Mouse (Mus musculus) limb, embryonic 11.5 days (tissue): ENCODE measurements around the gene Cab39. TPM values are rescaled to one million over a fixed set of nuclear protein-coding genes. Genes with fewer than 3 reads are reported as not detected.
A peak's percentile ranks its signal among the peaks of the same experiment; 100 is the strongest.

ENCODE experiments used
- ATAC-seq: fragments of 200-750 bp; cut with Nextera tagmentation; 2 replicates; pipeline ENCODE4 v1.8.0; 2017; ENCODE audit warnings: low read depth; ENCODE audit not compliant: insufficient number of reproducible peaks, low FRiP score, low TSS enrichment
- DNase-seq: peaks from one replicate; pipeline ENCODE4 v3.0.0-alpha.2; 2015; ENCODE audit warnings: low spot score
- H3K27ac ChIP-seq: fragments of 300-500 bp; sonication (generic); replicated peaks from 2 replicates; pipeline ENCODE4 v1.5.1; 2014; ENCODE audit warnings: low read depth, mild to moderate bottlenecking, low read length
- H3K27me3 ChIP-seq: fragments of 300-500 bp; sonication (generic); 2 replicates; pipeline ENCODE4 v1.6.1; 2014; ENCODE audit warnings: mild to moderate bottlenecking, low read length, mixed read lengths; ENCODE audit not compliant: control insufficient read depth, insufficient read depth
- H3K36me3 ChIP-seq: fragments of 300-500 bp; sonication (generic); 2 replicates; pipeline ENCODE4 v1.6.1; 2014; ENCODE audit warnings: mild to moderate bottlenecking, low read length, moderate library complexity, mixed read lengths; ENCODE audit not compliant: control insufficient read depth, insufficient read depth
- H3K4me1 ChIP-seq: fragments of 300-500 bp; sonication (generic); 2 replicates; pipeline ENCODE4 v1.6.1; 2014; ENCODE audit warnings: low read length, mixed read lengths; ENCODE audit not compliant: control insufficient read depth, insufficient read depth
- H3K4me2 ChIP-seq: fragments of 300-500 bp; sonication (generic); 2 replicates; pipeline ENCODE4 v1.6.1; 2014; ENCODE audit warnings: low read depth, mild to moderate bottlenecking, moderate library complexity; ENCODE audit not compliant: severe bottlenecking
- H3K4me3 ChIP-seq: fragments of 300-500 bp; sonication (generic); 2 replicates; pipeline ENCODE4 v1.5.1; 2014; ENCODE audit warnings: low read depth, low read length
- H3K9ac ChIP-seq: fragments of 300-500 bp; sonication (generic); 2 replicates; pipeline ENCODE4 v1.6.1; 2014; ENCODE audit warnings: mild to moderate bottlenecking, low read length
- H3K9me3 ChIP-seq: fragments of 300-500 bp; sonication (generic); 2 replicates; pipeline ENCODE4 v1.6.1; 2016; ENCODE audit warnings: low read length; ENCODE audit not compliant: control insufficient read depth
- WGBS: fragments of 180-500 bp; shearing (Covaris S2); extraction: QIAGEN DNeasy Blood & Tissue Kit; methylation state at CpG from one replicate; pipeline ENCODE4 v1.1.7; 2014; 5-methylcytosine and 5-hydroxymethylcytosine counted together
- polyA plus RNA-seq: library from polyadenylated mRNA; unstranded; fragments of >200 nt; fragmentation: Nextera tagmentation; extraction: Ambion mirVana; gene quantifications from 2 replicates; pipeline ENCODE4 v1.2.1, GENCODE M21; 2014

Cab39 gene
- 40.3 and 45.2 TPM in 2 replicates for polyA plus RNA-seq

DNA sequence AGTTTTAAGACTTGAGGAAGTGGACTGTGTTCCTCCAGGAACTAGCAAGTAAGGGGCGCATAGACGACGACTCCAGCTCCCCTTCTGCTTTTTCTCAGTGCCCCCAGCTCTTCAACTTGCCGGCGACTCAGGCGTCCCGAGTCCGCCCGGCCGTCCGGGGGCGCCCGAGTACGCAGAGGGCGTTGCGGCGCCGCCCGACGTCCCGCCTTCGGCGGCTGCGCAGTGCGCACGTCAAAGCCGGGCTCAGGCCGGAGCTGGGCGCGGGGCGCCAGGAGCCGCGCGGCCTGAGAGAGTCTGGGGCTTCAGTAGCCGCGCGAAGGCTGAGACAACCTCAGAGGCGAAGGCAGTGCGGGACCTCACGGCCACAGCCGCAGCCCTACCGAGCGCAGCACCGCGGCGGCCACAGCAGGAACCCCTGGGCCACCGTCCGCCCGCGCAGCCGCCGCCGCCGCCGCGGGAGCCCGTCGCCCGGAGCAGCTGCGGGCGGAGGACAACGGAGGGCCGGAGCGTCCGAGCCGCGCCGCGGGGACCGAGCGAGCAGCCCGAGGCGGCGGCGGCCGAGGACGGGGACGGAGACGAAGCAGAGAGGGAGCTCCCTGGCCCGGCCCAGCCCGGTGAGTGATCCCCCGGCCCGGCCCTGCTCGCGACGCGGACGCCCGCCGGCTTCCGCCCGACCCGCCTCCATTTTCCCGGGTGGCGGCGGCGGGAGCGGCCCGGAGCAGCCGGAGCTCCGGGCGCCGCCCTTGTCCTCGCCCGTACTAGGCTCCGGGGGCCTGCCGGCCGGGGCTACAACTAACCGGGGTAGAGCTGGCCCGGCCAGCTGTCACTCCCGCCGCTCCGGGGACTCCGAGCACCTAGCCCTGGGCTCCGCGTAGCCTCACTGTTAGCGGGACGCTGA, at the start of gene Cab39:
Gene Cab39, plus strand, starts transcription at position 234 of the 898 bp plus-strand sequence.
- peak within 1 kb of the TSS; percentile 92 for H3K27ac ChIP-seq
- WGBS: under 1% methylated on average over 107 of the region's 118 CpGs
- peak; percentile 93 for ATAC-seq

DNA sequence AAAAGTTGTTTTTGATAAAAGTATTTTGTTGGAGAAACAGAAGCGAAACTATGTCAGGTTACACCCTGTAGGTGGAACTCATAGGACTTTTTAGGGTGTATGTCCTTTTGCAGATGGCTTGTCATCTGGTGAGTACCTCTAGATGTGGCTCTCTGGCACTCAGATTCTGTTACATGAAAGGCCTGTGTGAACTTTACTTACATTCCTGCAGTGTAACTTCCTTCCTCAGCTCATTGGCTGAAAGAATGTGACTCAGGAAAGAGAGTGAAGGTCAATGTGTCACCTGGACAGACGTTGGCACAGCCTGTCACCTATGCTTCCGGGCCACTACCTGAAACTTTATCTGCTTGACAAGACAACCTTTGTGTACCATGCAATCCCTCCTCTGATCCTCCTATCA, 48.7 kb upstream of the Cab39 start:
- Histone ChIP-seq H3K4me3 (no peak overlapping the region), H3K9me3 (no peaks in the 10 kb centered on the region), H3K4me1 (no peaks in the 10 kb centered on the region), H3K4me2 (no peak overlapping the region), H3K27me3 (no peaks in the 10 kb centered on the region), H3K36me3 (no peaks in the 10 kb centered on the region), H3K9ac (no peak overlapping the region), H3K27ac (no peak overlapping the region)
- 86% methylated on average over 3 of the region's 3 CpGs for WGBS
- DNase-seq (no peak), ATAC-seq (no peak)

More for the DNA sequence above, at the start of gene Cab39:
- Histone ChIP-seq H3K9ac (peak within 1 kb of the TSS; percentile 96), H3K4me2 (peak within 1 kb of the TSS; percentile 63), H3K4me1 (no peaks in the 10 kb centered on the region), H3K27me3 (no peaks in the 10 kb centered on the region), H3K36me3 (0 out of 2 replicates have a peak, but pooled peaks cover 2% of the 10 kb centered on the region), H3K4me3 (peak within 1 kb of the TSS; percentile 94), H3K9me3 (no peaks in the 10 kb centered on the region)
- peak; percentile 85 for DNase-seq

- H3K4me1 ChIP-seq: no peaks in the 10 kb centered on the region
- no peaks in the 10 kb centered on the region for H3K9me3 ChIP-seq
- no peak overlapping the region for H3K4me3 ChIP-seq
- no peak for ATAC-seq
- H3K9ac ChIP-seq: no peak overlapping the region
- no peaks in the 10 kb centered on the region for H3K36me3 ChIP-seq
- no peaks in the 10 kb centered on the region for H3K27me3 ChIP-seq
- no peak overlapping the region for H3K4me2 ChIP-seq
- DNase-seq: no peak
- 86% methylated on average over 5 of the region's 5 CpGs for WGBS
- no peak overlapping the region for H3K27ac ChIP-seq
These were observed 46.7 kb upstream of the Cab39 start for GRCm38 (mm10) chr1:85746511-85746910.

GRCm38 (mm10) chr1:85749829-85750228, 43.4 kb upstream of the Cab39 start:
- H3K4me3 ChIP-seq: no peak overlapping the region
- 89% methylated on average over 2 of the region's 2 CpGs for WGBS
- no peak overlapping the region for H3K27ac ChIP-seq
- H3K4me2 ChIP-seq: no peak overlapping the region
- ATAC-seq: no peak
- no peaks in the 10 kb centered on the region for H3K4me1 ChIP-seq
- no peaks in the 10 kb centered on the region for H3K27me3 ChIP-seq
- no peak overlapping the region for H3K9ac ChIP-seq
- H3K36me3 ChIP-seq: no peaks in the 10 kb centered on the region
- DNase-seq: no peak
- H3K9me3 ChIP-seq: no peaks in the 10 kb centered on the region

- no peak overlapping the region for H3K4me3 ChIP-seq
- WGBS: 86% methylated on average over 4 of the region's 4 CpGs
- no peak for DNase-seq
- H3K27ac ChIP-seq: no peak overlapping the region
- H3K4me1 ChIP-seq: no peaks in the 10 kb centered on the region
- no peaks in the 10 kb centered on the region for H3K9me3 ChIP-seq
- ATAC-seq: no peak
- no peak overlapping the region for H3K9ac ChIP-seq
- H3K4me2 ChIP-seq: no peak overlapping the region
- no peaks in the 10 kb centered on the region for H3K27me3 ChIP-seq
- H3K36me3 ChIP-seq: no peaks in the 10 kb centered on the region
These were observed 42.6 kb upstream of the Cab39 start for GRCm38 (mm10) chr1:85750650-85751049.

DNA sequence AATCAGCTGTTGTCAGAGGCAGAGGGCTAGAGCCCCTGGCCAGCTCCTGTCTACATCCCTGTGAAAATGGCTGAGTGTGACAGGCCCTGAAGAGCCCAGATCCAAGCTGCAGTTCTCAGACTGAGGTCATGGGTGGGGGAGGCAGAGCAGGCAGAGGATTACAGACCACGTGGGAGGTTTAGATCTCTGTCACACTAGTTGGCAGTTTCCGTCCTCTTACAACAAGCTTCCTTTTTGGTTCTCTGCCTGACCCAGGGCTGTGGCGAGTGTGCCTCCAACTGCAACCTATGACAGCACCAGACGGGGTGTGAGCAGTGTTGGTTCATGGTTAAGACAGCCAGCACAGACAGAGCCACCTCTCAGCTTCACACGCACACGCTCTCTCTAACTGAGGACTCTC, 41.7 kb upstream of the Cab39 start:
- Histone ChIP-seq H3K9ac (no peak overlapping the region), H3K4me1 (no peaks in the 10 kb centered on the region), H3K9me3 (no peaks in the 10 kb centered on the region), H3K4me2 (no peak overlapping the region), H3K4me3 (no peak overlapping the region), H3K36me3 (no peaks in the 10 kb centered on the region), H3K27ac (no peak overlapping the region), H3K27me3 (no peaks in the 10 kb centered on the region)
- no peak for DNase-seq
- no peak for ATAC-seq
- 63% methylated on average over 6 of the region's 6 CpGs for WGBS

GRCm38 (mm10) chr1:85751932-85752680, 41.1 kb upstream of the Cab39 start:
- Histone ChIP-seq H3K27me3 (no peaks in the 10 kb centered on the region), H3K4me1 (no peaks in the 10 kb centered on the region), H3K36me3 (no peaks in the 10 kb centered on the region), H3K9me3 (no peaks in the 10 kb centered on the region), H3K4me3 (no peak overlapping the region), H3K9ac (no peak overlapping the region), H3K4me2 (no peak overlapping the region), H3K27ac (no peak overlapping the region)
- no peak for DNase-seq
- 78% methylated on average over 11 of the region's 11 CpGs for WGBS
- no peak for ATAC-seq

GRCm38 (mm10) chr1:85757531-85758230, 35.6 kb upstream of the Cab39 start:
- DNase-seq: no peak
- WGBS: 79% methylated on average over 6 of the region's 6 CpGs
- Histone ChIP-seq H3K27ac (no peak overlapping the region), H3K4me3 (no peak overlapping the region), H3K27me3 (no peaks in the 10 kb centered on the region), H3K4me2 (no peak overlapping the region), H3K4me1 (no peaks in the 10 kb centered on the region), H3K36me3 (no peaks in the 10 kb centered on the region), H3K9me3 (no peaks in the 10 kb centered on the region), H3K9ac (no peak overlapping the region)
- ATAC-seq: no peak
